Mouse (Mus musculus) small intestine, adult 2 months (tissue): ENCODE measurements around the gene Cdkn1b. TPM values are rescaled to one million over a fixed set of nuclear protein-coding genes. Genes with fewer than 3 reads are reported as not detected.

Experiments used
- H3K27ac ChIP-seq: fragments of 200-500 bp; 2 replicates; pipeline ENCODE4 v1.5.1; 2012; ENCODE audit warnings: low read depth, low read length, control low read depth, inconsistent platforms; ENCODE audit not compliant: insufficient read depth
- H3K27me3 ChIP-seq: fragments of 200-500 bp; 2 replicates; pipeline ENCODE4 v1.6.1; 2012; ENCODE audit warnings: mild to moderate bottlenecking, moderate library complexity, low read length, inconsistent platforms; ENCODE audit not compliant: control insufficient read depth, insufficient read depth
- H3K36me3 ChIP-seq: fragments of 200-500 bp; 2 replicates; pipeline ENCODE4 v1.6.1; 2012; ENCODE audit warnings: mild to moderate bottlenecking, low read length, control low read depth, inconsistent platforms; ENCODE audit not compliant: control insufficient read depth, insufficient read depth
- H3K4me1 ChIP-seq: fragments of 200-500 bp; 2 replicates; pipeline ENCODE4 v1.6.1; 2012; ENCODE audit warnings: low read length, inconsistent platforms, mixed read lengths; ENCODE audit not compliant: control insufficient read depth, insufficient read depth, insufficient read length
- H3K4me3 ChIP-seq: fragments of 200-500 bp; 2 replicates; pipeline ENCODE4 v1.5.1; 2012; ENCODE audit warnings: low read depth, mild to moderate bottlenecking, control low read depth, inconsistent platforms, low read length, moderate library complexity
- CTCF ChIP-seq: fragments of 200-500 bp; IDR thresholded peaks from 2 replicates; pipeline ENCODE4 v1.5.1; 2012; ENCODE audit warnings: low read depth, mild to moderate bottlenecking, control low read depth, inconsistent platforms, low read length, moderate library complexity, mixed read lengths; ENCODE audit not compliant: insufficient replicate concordance, insufficient read length; ENCODE audit errors: extremely low read depth
- POLR2A ChIP-seq: fragments of 200-500 bp; IDR thresholded peaks from 2 replicates; pipeline ENCODE4 v1.6.1; 2012; ENCODE audit warnings: low read depth, mild to moderate bottlenecking, control low read depth, inconsistent platforms, low read length, moderate library complexity
- WGBS: fragments of 180-500 bp; shearing (Covaris S2); methylation state at CpG from one replicate; pipeline ENCODE4 v1.1.7; 2018; 5-methylcytosine and 5-hydroxymethylcytosine counted together
- polyA plus RNA-seq: library from polyadenylated mRNA; depleted of rRNA; stranded (reverse); fragments of >200 nt; gene quantifications from 2 replicates; pipeline ENCODE4 v1.2.3, GENCODE M21; 2012; rRNA removed

The Cdkn1b gene
- polyA plus RNA-seq, 1 experiment, result 16.3 TPM

GRCm38 (mm10) chr6:134972096-134972495 lies 51.9 kb downstream of the Cdkn1b start:
- Histone ChIP-seq H3K27me3 (no peaks in the 10 kb centered on the region), H3K36me3 (no peaks in the 10 kb centered on the region), H3K4me1 (peaks cover 10% of the 10 kb centered on the region; the same call in 1 of the 2 replicates), H3K4me3 (no peak overlapping the region), H3K27ac (no peak overlapping the region)
- TF ChIP-seq POLR2A (no peak), CTCF (no peak)
- 19% methylated on average over 4 of the region's 4 CpGs for WGBS

Other genes with a start within 250 kb of the Cdkn1b start
- gene Dusp16, start 127.8 kb upstream of the Cdkn1b start, polyA plus RNA-seq, result 9.5 and 26.1 TPM in 2 replicates
- gene Crebl2, start 90.2 kb upstream of the Cdkn1b start, polyA plus RNA-seq, result 2.8 and 4.2 TPM in 2 replicates
- gene Gpr19, start 21.8 kb upstream of the Cdkn1b start, polyA plus RNA-seq, result 1.8 and 6.7 TPM in 2 replicates
- gene Apold1, start 61.3 kb downstream of the Cdkn1b start, polyA plus RNA-seq, result 0.43 and 0.63 TPM in 2 replicates
- gene Ddx47, start 91.2 kb downstream of the Cdkn1b start, polyA plus RNA-seq, result 9.5 and 20.2 TPM in 2 replicates
- 17.4 and 73.7 TPM in 2 replicates for gene Gprc5a, start 145.2 kb downstream of the Cdkn1b start, polyA plus RNA-seq
- gene Gprc5d, start 197.9 kb downstream of the Cdkn1b start, polyA plus RNA-seq, result not detected in 2 replicates